Mouse (Mus musculus) midbrain, postnatal 0 days (tissue): Measurements from ENCODE around the gene Smyd5. TPM values are rescaled to one million over a fixed set of nuclear protein-coding genes. Genes with fewer than 3 reads are reported as not detected.

Experiments used
- ATAC-seq: fragments of 200-750 bp; cut with Nextera tagmentation; 2 replicates; pipeline ENCODE4 v1.8.0; 2017; ENCODE audit warnings: moderate number of reproducible peaks, mild to moderate bottlenecking, moderate TSS enrichment, moderate library complexity; ENCODE audit not compliant: low FRiP score
- DNase-seq: peaks from one replicate; pipeline ENCODE4 v3.0.0-alpha.2; 2015; ENCODE audit warnings: low spot score
- H3K27ac ChIP-seq: fragments of 300-500 bp; sonication (generic); 2 replicates; pipeline ENCODE4 v1.5.1; 2014; ENCODE audit warnings: low read depth, mild to moderate bottlenecking, low read length, mixed read lengths
- H3K27me3 ChIP-seq: fragments of 300-500 bp; sonication (generic); 2 replicates; pipeline ENCODE4 v1.6.1; 2014; ENCODE audit warnings: low read length, control low read depth, mixed read lengths; ENCODE audit not compliant: insufficient read depth
- H3K36me3 ChIP-seq: fragments of 300-500 bp; sonication (generic); 2 replicates; pipeline ENCODE4 v1.6.1; 2014; ENCODE audit warnings: low read length, control low read depth, mixed read lengths; ENCODE audit not compliant: insufficient read depth
- H3K4me1 ChIP-seq: fragments of 300-500 bp; sonication (generic); 2 replicates; pipeline ENCODE4 v1.6.1; 2014; ENCODE audit warnings: mild to moderate bottlenecking, control low read depth, antibody characterized with exemption, low read length, mixed read lengths; ENCODE audit not compliant: insufficient read depth
- H3K4me2 ChIP-seq: fragments of 300-500 bp; sonication (generic); 2 replicates; pipeline ENCODE4 v1.6.1; 2014; ENCODE audit warnings: low read depth, mild to moderate bottlenecking, low read length, mixed read lengths; ENCODE audit not compliant: poor library complexity, severe bottlenecking
- H3K4me3 ChIP-seq: fragments of 300-500 bp; sonication (generic); 2 replicates; pipeline ENCODE4 v1.5.1; 2014; ENCODE audit warnings: low read depth, mild to moderate bottlenecking, low read length, moderate library complexity
- H3K9ac ChIP-seq: fragments of 300-500 bp; sonication (generic); replicated peaks from 2 replicates; pipeline ENCODE4 v1.6.1; 2014; ENCODE audit warnings: mild to moderate bottlenecking, low read length, moderate library complexity, mixed read lengths; ENCODE audit not compliant: poor library complexity, severe bottlenecking
- H3K9me3 ChIP-seq: fragments of 300-500 bp; sonication (generic); 2 replicates; pipeline ENCODE4 v1.6.1; 2016; ENCODE audit warnings: low read length, control low read depth
- CTCF ChIP-seq: IDR thresholded peaks from 2 replicates; pipeline ENCODE4 v1.5.1; 2016; ENCODE audit warnings: antibody characterized with exemption, mild to moderate bottlenecking
- whole genome bisulfite sequencing: fragments of 180-500 bp; shearing (Covaris S2); extraction: QIAGEN DNeasy Blood & Tissue Kit; methylation state at CpG from one replicate; pipeline ENCODE4 v1.1.7; 2014; 5-methylcytosine and 5-hydroxymethylcytosine counted together
- polyA plus RNA-seq: library from polyadenylated mRNA; unstranded; fragments of >200 nt; fragmentation: Nextera tagmentation; extraction: Ambion mirVana; gene quantifications from 2 replicates; pipeline ENCODE4 v1.2.1, GENCODE M21; 2015
- total RNA-seq: library from RNA; depleted of rRNA; stranded (reverse); fragments of >200 nt; gene quantifications from 2 replicates; pipeline ENCODE4 v1.2.3, GENCODE M21; 2014; rRNA removed

Gene Smyd5
- total and polyA plus RNA-seq, 2 experiments from 2014 or later = 65.6 to 71.4 TPM

GRCm38 (mm10) chr6:85489717-85490116 lies 57.9 kb downstream of the Smyd5 start:
- no peak for TF ChIP-seq CTCF
- no peak overlapping the region for H3K27ac ChIP-seq
- no peak overlapping the region for H3K4me3 ChIP-seq
- H3K9me3 ChIP-seq = no peaks in the 10 kb centered on the region
- no peak overlapping the region for H3K4me2 ChIP-seq
- WGBS = 77% methylated on average over 3 of the region's 3 CpGs
- no peaks in the 10 kb centered on the region for H3K36me3 ChIP-seq
- H3K9ac ChIP-seq = no peak overlapping the region
- ATAC-seq = no peak
- no peaks in the 10 kb centered on the region for H3K4me1 ChIP-seq
- no peak for DNase-seq
- no peaks in the 10 kb centered on the region; the same call in 1 of the 2 replicates for H3K27me3 ChIP-seq

GRCm38 (mm10) chr6:85490252-85490651 lies 58.5 kb downstream of the Smyd5 start:
- DNase-seq (no peak), ATAC-seq (no peak)
- Histone ChIP-seq H3K9me3 (no peaks in the 10 kb centered on the region), H3K27ac (no peak overlapping the region), H3K9ac (no peak overlapping the region), H3K27me3 (no peaks in the 10 kb centered on the region; the same call in 1 of the 2 replicates), H3K36me3 (no peaks in the 10 kb centered on the region), H3K4me1 (no peaks in the 10 kb centered on the region), H3K4me3 (no peak overlapping the region), H3K4me2 (no peak overlapping the region)
- no peak for TF ChIP-seq CTCF
- WGBS = 87% methylated on average over 4 of the region's 4 CpGs

GRCm38 (mm10) chr6:85491606-85492005 lies 59.8 kb downstream of the Smyd5 start:
- no peaks in the 10 kb centered on the region for H3K9me3 ChIP-seq
- DNase-seq (no peak), ATAC-seq (no peak)
- no peak for TF ChIP-seq CTCF
- H3K4me1 ChIP-seq = no peaks in the 10 kb centered on the region
- no peak overlapping the region for H3K27ac ChIP-seq
- no peaks in the 10 kb centered on the region for H3K27me3 ChIP-seq
- H3K36me3 ChIP-seq = no peaks in the 10 kb centered on the region
- no peak overlapping the region for H3K9ac ChIP-seq
- WGBS = 98% methylated on average over 3 of the region's 3 CpGs
- no peak overlapping the region for H3K4me3 ChIP-seq
- no peak overlapping the region for H3K4me2 ChIP-seq

Other genes starting within 250 kb of the Smyd5 start
- gene Emx1, start 244.6 kb upstream of the Smyd5 start, total RNA-seq = 0.88 and 2.6 TPM in 2 replicates
- 0.58 and 0.64 TPM in 2 replicates for gene Emx1, start 244.6 kb upstream of the Smyd5 start, polyA plus RNA-seq
- gene Sfxn5, start 98.6 kb upstream of the Smyd5 start, total RNA-seq = 98.6 and 135 TPM in 2 replicates
- 76.1 and 76.3 TPM in 2 replicates for gene Sfxn5, start 98.6 kb upstream of the Smyd5 start, polyA plus RNA-seq
- 52.9 and 65.5 TPM in 2 replicates for gene Rab11fip5, start 57.4 kb upstream of the Smyd5 start, total RNA-seq
- gene Rab11fip5, start 57.4 kb upstream of the Smyd5 start, polyA plus RNA-seq = 24.3 and 27.2 TPM in 2 replicates
- gene Noto, start 8.1 kb upstream of the Smyd5 start, total RNA-seq = not detected in 2 replicates
- gene Noto, start 8.1 kb upstream of the Smyd5 start, polyA plus RNA-seq = not detected in 2 replicates
- 176 and 203 TPM in 2 replicates for gene Cct7, start 19.5 kb downstream of the Smyd5 start, total RNA-seq
- 502 and 505 TPM in 2 replicates for gene Cct7, start 19.5 kb downstream of the Smyd5 start, polyA plus RNA-seq
- 8.6 and 9.7 TPM in 2 replicates for gene Pradc1, start 20.0 kb downstream of the Smyd5 start, total RNA-seq
- gene Pradc1, start 20.0 kb downstream of the Smyd5 start, polyA plus RNA-seq = 25.3 and 28.2 TPM in 2 replicates
- 58.1 and 67.3 TPM in 2 replicates for gene Fbxo41, start 71.0 kb downstream of the Smyd5 start, total RNA-seq
- gene Fbxo41, start 71.0 kb downstream of the Smyd5 start, polyA plus RNA-seq = 12.1 and 13.3 TPM in 2 replicates
- 0.77 and 0.90 TPM in 2 replicates for gene Egr4, start 81.6 kb downstream of the Smyd5 start, total RNA-seq
- gene Egr4, start 81.6 kb downstream of the Smyd5 start, polyA plus RNA-seq = 0.12 and 0.19 TPM in 2 replicates
- 15.3 and 19.8 TPM in 2 replicates for gene Alms1, start 155.5 kb downstream of the Smyd5 start, total RNA-seq
- gene Alms1, start 155.5 kb downstream of the Smyd5 start, polyA plus RNA-seq = 1.9 and 2.5 TPM in 2 replicates